Mouse (Mus musculus): Measurements from ENCODE around the gene Natd1.
"Not testable (repeated sequence)": the region's sequence is repeated elsewhere in the genome, so short reads cannot be mapped to it uniquely, and the experiment has no call there.

Gene Natd1

DNA sequence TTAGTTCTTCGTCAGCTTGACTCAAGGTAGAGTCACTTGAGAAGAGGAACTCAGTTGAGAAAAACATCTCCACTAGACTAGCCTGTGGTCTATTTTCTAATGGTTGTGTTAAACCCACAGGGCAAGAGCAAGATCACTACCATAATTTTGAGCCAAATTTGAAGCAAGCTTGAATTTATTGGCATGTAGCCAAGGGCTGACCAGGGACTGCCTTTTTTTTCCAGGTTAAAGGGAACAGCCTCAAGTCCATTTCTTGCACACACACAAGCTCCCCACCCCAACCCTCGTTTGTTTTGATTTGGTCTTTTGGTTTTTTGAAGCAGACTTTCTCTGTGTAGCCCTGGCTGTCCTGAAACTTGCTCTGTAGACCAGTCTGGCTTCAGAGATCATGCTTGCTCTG is 24.7 kb downstream of the Natd1 start:
- no peak for DNase-seq (ENCODE audit: low read depth, low spot score)

DNA sequence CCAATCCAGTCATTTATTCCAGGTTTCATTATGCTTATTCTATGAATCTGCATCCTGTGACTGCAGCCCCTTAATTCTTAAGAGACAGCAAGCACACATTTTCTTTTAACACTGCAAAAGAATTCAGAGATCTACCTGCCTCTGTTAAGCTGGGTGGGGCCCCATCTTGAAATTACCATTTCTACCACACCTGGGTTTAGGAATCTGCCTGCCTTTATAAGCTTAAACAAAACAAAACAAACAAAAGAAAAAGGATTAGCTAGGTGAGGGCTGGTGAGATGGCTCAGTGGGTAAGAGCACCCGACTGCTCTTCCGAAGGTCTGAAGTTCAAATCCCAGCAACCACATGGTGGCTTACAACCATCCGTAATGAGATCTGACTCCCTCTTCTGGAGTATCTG is 27.6 kb downstream of the Natd1 start:
- DNase-seq (ENCODE audit: low read depth, low spot score) = not testable (repeated sequence)

DNA sequence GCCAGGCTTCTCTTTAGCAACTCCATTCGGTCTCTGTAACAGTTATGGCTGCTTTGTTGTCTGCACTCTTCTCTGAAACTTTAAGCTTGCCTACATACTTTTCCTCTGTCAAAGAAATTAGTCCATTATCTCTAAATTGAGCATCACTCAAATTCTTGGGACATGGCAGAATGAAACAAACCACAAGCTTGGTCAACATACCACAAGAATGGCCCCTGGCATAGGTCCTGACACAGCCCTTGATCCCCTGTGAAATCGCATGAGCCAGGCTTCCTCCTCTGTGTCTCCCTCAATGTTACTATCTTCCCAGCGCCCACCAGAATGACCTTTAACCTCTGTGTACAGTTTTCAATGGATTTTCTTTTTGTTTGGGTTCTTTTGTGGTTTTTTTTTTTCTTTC is 32.2 kb downstream of the Natd1 start:
- DNase-seq (ENCODE audit: low read depth, low spot score) = no peak

DNA sequence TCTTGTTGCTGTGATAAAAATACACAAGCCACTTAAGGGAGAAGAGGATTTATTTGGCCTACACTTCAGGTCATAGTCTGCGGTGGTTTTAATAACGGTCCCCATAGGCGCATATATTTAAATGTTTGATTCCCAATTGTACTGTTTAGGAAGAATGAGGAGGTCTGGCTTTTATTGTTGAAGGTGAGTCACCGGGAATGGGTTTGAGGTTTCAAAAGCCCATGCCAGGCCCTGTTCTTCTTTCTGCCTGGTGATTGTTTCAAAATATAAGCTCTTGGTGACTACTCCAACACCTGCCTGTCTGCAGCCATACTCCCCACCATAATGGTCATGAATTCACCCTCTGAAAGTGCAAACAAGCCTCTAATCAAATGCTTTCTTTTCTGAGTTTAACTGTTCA is 34.0 kb downstream of the Natd1 start:
- no peak for DNase-seq (ENCODE audit: low read depth, low spot score)

DNA sequence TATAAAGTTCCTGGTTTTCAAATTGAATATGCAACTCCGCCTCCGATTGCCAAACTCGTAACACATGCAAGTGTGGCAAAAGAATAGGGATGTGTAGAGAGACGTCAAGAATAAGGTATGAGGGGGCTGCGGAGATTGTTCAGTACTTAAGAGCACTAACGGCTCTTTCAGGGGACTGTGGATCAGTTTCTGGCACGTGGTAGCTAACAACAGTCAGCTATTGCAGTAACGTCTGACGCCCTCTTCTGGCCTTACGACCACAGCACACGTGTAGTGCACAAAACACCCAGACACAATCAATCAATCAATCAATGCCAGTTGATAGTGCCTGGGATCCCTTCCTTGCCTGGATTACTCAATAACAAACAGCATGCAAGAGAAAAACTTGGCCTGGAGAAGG is 35.1 kb downstream of the Natd1 start:
- peak; percentile 84 for DNase-seq (ENCODE audit: low read depth, low spot score)

DNA sequence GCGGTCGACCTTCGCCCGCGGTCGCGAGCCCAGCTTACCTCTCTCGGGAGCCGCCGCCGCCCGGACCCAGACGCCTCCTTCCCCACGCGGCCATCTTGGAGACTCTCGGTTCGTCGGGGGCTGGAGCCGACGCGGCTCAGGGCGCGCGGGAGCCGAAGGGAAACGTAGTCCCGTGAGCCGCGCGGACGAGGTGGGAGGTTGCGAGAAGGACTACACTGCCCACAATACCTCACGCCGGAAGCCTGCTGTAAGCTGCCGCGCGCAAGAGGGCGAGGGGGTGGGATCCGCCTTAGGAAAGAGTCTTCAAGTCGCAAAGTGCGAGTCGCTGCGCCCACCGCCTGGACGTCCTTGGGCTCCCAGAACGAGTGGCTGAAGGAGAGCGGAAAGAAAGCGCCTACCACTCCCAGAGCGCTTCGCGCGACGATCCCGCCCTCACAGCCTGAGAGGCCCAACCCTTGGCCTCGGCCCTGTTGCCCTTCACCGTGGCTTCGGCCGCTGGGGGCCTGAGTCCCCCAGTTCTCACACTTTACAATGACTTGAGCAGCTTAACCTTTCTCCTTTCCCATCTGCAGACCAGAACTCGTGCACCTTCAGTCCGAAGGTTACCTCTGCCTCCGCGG is 35.8 kb downstream of the Natd1 start, which contains the start of gene Tmem11:
TSS of gene Tmem11 (minus strand) at position 598 of the 620 bp plus-strand sequence.
- DNase-seq (ENCODE audit: low read depth, low spot score) = peak; percentile 99

DNA sequence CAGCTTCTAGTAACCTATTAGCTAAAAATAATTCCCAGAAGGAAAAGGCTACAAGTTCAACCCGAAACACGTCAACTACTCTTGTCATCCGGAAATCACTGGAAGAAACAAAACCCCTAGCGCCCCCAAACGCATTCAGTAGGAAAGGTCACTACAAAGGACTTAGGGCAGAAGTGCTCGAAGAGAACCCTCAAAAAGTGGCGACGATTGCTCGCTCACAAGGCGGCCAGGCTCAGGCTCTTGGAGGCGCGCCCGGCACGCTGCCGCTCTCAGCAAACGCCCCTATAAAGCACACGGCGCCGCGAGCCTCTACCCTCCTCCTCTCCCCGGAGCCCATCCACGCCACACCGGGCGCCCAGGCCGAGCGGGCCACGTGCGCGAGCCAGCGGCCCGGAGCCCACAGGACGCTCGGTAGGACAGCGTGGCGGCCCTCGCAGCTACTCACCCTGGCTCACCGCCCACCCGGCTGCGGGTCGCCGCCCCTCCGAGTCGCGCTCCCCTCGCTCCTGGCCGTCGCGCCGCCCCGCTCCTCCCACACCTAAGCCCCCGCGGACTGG is 36.4 kb downstream of the Natd1 start:
- no peak for DNase-seq (ENCODE audit: low read depth, low spot score)

DNA sequence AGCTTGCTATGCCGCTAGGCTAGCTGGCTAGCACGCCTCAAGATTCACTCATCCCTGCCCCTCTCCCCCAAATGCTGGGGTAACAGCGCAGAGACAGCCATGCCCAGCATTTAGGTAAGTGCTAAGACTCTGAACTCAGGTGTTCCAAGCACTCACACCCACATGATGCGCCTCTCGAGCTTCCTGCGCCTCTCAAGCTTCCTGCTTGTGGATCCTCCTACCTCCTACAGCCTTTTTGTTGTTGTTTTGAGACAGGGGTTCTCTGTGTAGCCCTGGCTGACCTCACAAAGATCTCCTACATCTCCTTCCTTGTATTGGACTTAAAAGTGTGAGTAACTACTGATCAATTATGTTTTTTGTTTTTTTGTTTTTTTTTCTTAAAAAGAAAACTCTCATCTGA is 41.4 kb downstream of the Natd1 start:
- no peak for DNase-seq (ENCODE audit: low read depth, low spot score)

DNA sequence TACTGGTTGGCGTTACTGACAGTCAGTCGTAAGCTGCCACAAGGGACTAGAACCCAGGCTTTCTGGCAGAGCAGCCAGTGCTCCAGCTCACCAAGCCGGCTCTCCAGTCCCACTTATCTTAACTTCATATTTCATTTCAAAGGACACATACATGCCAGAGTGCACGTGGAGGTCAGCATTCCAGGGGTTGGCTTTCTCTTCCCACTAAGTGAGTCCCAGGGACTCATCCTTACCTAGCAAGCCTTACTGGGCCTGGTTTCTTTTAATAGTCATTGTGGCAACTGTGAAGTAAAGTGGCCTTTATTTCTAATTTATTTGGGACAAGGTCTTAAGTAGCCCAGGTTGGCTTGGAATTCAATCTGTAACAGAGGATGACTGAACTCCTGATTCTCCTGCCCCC is 43.1 kb downstream of the Natd1 start:
- DNase-seq (ENCODE audit: low read depth, low spot score) = no peak

DNA sequence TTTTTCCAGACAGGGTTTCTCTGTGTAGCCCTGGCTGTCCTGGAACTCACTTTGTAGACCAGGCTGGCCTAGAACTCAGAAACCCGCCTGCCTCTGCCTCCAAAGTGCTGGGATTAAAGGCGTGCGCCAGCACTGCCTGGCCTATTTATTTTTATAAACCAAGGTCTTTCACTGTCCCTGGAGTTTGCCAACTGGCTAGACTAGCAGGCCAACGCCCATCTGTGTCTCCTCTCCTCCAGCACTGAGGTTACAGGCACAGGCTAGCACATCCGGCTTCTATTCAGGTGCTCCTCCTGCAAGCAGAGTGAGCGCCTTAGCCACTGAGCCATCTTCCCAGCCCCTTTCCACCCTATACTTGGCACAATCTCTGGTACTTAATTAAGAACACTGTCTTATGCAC is 45.1 kb downstream of the Natd1 start:
- DNase-seq (ENCODE audit: low read depth, low spot score) = not testable (repeated sequence)

DNA sequence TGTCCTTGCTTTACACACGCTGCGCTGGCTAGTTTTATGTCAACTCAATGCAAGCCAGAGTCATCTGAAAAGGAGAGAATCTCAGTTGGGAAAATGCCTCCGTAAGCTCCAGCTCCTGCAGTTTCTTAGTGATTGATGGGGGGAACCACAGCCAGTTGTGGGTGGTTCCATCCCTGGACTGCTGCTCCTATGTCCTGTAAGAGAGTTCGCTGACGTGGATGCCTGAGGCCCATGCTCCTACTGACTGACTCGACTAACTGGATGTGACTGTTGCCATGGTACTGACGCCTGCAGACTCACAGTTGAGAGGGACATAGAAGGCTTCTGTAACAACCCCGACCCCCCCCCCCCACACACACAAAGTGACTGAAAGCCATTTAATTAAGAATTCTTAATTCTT is 46.6 kb downstream of the Natd1 start:
- DNase-seq (ENCODE audit: low read depth, low spot score) = no peak

DNA sequence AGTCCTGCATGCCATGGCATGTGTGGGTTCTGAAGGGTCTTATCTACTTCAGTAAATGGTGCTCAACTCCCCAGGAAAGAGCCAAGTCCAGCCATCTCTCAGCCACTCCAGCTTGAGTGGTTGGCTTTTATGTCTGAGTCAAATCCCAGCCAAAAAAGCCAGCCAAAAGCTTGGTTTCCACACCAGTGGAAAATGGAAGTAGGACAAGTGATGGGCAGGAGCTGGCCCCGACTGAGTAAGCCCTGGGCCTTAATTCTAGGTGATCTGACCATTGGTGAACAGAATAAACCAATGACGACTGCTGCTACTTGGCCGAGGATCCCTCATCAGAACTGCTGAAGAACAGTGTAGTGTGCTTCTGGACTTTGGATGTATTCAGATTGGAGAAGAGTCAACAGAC is 47.1 kb downstream of the Natd1 start:
- no peak for DNase-seq (ENCODE audit: low read depth, low spot score)

DNA sequence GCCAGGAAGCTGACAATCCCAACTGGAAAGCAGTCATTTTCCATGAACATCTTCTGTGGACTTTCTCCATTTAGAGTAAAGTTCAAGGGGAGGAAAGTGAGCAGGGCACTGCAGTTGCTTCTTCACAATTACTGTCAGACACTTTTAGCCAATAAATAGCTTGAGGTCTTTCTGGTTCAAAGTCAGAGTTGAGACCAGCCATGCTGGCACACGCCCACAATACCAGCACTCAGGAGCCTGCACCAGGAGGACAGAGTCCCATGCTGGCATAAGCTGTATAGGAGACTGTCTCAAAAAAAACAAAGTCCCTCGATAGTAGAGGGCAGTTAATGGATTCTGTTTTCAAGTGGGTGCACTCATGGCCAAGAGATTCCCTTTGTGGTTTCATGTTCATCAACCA is 48.5 kb downstream of the Natd1 start:
- no peak for DNase-seq (ENCODE audit: low read depth, low spot score)

DNA sequence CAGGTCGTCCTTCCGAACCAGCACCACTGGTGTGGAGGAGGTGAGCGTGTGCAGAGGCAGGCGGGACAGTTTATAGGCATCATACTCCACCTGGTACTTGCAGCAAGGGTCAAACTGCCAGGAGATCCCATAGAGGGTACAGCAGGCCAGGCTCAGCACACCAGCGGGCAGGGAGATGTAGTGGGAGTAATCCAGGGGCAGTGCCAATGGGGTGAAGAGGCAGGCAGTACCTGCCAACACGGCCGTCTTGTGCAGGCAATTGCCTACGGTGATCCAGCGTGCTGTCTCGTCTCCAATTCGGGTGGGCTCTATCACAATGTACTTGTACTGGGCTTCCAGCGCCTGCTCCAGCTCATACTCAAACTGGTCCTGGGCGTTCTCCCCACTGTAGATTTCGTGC is 49.6 kb downstream of the Natd1 start:
- DNase-seq (ENCODE audit: low read depth, low spot score) = no peak

DNA sequence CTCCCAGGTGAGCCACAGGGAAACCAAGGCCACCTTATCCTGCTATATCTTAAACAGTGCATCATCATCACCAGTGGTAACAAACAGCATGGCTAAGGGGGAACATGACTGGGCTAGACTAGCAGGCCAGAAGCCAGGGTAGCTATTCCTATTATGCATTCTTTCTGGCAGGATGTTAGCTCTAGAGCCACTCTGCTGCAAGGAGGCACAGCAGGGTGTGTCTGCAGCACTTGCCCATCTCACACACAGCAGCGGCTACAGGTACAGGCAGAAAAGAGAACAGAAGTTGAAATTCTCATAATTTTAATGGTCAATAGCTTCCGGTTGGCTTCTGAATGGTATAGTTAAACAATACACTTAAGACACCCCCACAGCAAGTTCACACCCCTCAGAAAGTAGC is 50.4 kb downstream of the Natd1 start:
- DNase-seq (ENCODE audit: low read depth, low spot score) = no peak

DNA sequence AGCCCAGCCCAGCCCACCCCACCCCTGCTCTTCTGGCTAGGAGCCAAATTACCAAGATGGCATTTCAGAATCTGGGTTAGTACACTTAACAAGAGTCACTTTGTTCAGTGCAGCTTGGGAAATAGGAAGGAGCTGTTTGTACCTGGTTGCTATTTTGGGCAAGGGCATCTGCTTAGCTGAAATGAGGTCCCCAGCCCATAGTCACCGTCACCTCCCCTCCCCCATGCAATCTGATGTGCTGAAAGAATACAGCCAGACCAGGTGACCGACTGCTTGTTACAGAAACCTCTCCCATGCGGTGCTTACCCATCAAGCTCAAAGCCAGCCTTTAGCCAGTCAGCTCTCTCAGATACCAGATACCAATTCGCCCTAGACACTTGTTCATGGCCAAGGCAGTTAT is 51.4 kb downstream of the Natd1 start:
- no peak for DNase-seq (ENCODE audit: low read depth, low spot score)

DNA sequence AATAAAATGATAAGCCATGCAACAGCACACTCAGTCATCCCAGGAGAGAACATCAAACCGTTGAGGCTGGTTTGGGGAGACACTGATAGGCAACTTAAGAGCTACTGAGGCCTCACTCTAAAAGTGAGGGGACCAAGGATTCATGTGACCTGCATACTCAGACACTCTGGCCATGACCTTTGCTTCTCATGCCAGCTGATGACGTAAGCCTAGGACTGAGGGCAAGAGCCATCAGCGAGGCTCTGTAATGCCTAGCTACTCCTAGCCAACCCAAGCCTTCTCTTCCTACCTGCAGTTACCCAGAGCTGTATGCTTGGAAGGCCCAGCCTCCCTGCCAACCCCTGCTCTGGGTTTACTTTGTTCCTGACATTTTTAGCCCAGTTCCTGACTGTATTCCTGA is 52.6 kb downstream of the Natd1 start:
- no peak for DNase-seq (ENCODE audit: low read depth, low spot score)

DNA sequence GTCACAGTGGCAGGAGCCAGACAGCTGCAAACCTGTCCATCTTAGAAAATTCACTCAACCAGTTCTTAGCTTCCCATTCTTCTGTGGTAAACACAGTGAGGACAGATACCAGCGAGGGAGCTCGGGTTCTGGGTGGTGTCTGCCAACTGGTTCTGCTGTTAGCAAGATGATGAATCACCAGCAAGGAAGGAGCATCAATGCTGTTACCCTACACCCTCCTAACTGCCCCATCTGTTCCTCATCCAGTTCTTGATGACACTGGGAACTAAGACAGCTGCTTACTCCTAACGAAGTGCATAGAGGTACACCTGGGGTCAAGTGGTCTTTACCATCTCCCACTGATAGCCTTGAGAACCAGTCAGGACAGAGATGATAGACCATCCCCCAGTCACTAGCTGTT is 58.0 kb downstream of the Natd1 start:
- no peak for DNase-seq (ENCODE audit: low read depth, low spot score)

Measured in WW6 (cell line).